Mouse (Mus musculus): Measurements from ENCODE around the gene Nodal. TPM values are rescaled to one million over a fixed set of nuclear protein-coding genes. Genes with fewer than 3 reads are reported as not detected.

Gene Nodal
- total and polyA plus RNA-seq, 3 experiments, result 0.13 TPM; not detected in 2

GRCm38 (mm10) chr10:61419146-61419545 lies 1.4 kb downstream of the Nodal start:
- H3K27me3 ChIP-seq (replicated peaks), result no peaks in the 10 kb centered on the region
- no peak overlapping the region for H3K27ac ChIP-seq (ENCODE audit: insufficient read depth, low read depth)
- TF ChIP-seq MAFK (IDR thresholded peaks at IDR 0.05; ENCODE audit: insufficient replicate concordance, low read length) (no peak), NRF1 (IDR thresholded peaks at IDR 0.05; ENCODE audit: low read depth, low read length) (no peak), POLR2AphosphoS2 (IDR thresholded peaks at IDR 0.05; ENCODE audit: low read depth, low read length) (no peak)
- peaks cover 7 to 8% of the 10 kb centered on the region in 2 experiments for H3K4me1 ChIP-seq (ENCODE audit: control insufficient read depth in 1 of 2, insufficient read depth in 2 of 2)
- H3K79me2 ChIP-seq (replicated peaks; ENCODE audit: control insufficient read depth, extremely low read depth, insufficient read depth, poor library complexity, severe bottlenecking), result no peaks in the 10 kb centered on the region
- H3K9me3 ChIP-seq (replicated peaks; ENCODE audit: low read length), result no peaks in the 10 kb centered on the region
- no peak overlapping the region for H3K4me3 ChIP-seq (replicated peaks in 1 of 3; ENCODE audit: low read depth in 2 of 3, low read length in 2 of 3, poor library complexity in 1 of 3)
- dilution Hi-C loops (cut with MboI; ENCODE audit: extremely low pct_ligation_motif_present, extremely low pct_unique_long_range_greater_than_20kb, low sequenced_read_pairs) (no loop called here), in situ Hi-C loops (cut with MboI; ENCODE audit: low pct_ligation_motif_present, low pct_unique_long_range_greater_than_20kb, low sequenced_read_pairs) (no loop called here)
- no peak for DNase-seq (ENCODE audit: extremely low read depth)
- H3K4me2 ChIP-seq (ENCODE audit: insufficient read depth, low read depth, poor library complexity, severe bottlenecking), result no peak overlapping the region
- H3K36me3 ChIP-seq (replicated peaks in 1 of 2; ENCODE audit: control insufficient read depth in 1 of 2, insufficient read depth in 1 of 2, low read length in 1 of 2), result no peaks in the 10 kb centered on the region
- H3K9ac ChIP-seq (ENCODE audit: insufficient read depth, low read depth), result no peak overlapping the region

DNA sequence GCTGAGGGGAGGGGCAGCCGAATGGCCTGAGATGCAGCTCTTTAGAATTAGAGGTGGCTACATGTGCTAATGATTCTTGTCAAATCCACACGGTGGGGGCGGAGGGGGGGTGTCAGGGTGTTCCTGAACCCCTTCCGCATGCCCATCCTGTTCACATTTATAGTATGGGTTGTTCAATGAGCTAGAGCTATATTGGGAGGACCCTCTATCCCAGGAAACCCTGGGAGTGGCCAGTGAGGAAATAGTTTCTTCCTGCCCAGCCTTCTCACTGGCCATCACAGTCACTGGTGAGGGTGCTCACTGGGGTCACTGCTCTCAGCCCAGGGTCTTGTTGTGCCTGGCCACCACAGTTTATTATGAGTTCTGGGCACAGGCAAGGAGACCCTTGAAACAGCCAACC lies 2.2 kb downstream of the Nodal start:
- Histone ChIP-seq H3K79me2 (replicated peaks; ENCODE audit: control insufficient read depth, extremely low read depth, insufficient read depth, poor library complexity, severe bottlenecking) (no peaks in the 10 kb centered on the region), H3K36me3 (replicated peaks in 1 of 2; ENCODE audit: control insufficient read depth in 1 of 2, insufficient read depth in 1 of 2, low read length in 1 of 2) (no peaks in the 10 kb centered on the region), H3K9ac (ENCODE audit: insufficient read depth, low read depth) (no peak overlapping the region), H3K4me2 (ENCODE audit: insufficient read depth, low read depth, poor library complexity, severe bottlenecking) (no peak overlapping the region), H3K27ac (ENCODE audit: insufficient read depth, low read depth) (no peak overlapping the region), H3K4me1 (ENCODE audit: control insufficient read depth in 1 of 2, insufficient read depth in 2 of 2) (peaks cover 5 to 10% of the 10 kb centered on the region in 2 experiments), H3K27me3 (replicated peaks) (no peaks in the 10 kb centered on the region), H3K4me3 (replicated peaks in 1 of 3; ENCODE audit: low read depth in 2 of 3, low read length in 2 of 3, poor library complexity in 1 of 3) (no peak overlapping the region), H3K9me3 (replicated peaks; ENCODE audit: low read length) (no peaks in the 10 kb centered on the region)
- DNase-seq (ENCODE audit: extremely low read depth), result no peak
- no peak for TF ChIP-seq SIN3A (IDR thresholded peaks at IDR 0.05; ENCODE audit: low read length)
- no peak for TF ChIP-seq UBTF (IDR thresholded peaks at IDR 0.05; ENCODE audit: low read depth, low read length)
- no peak for TF ChIP-seq NRF1 (IDR thresholded peaks at IDR 0.05; ENCODE audit: low read depth, low read length)
- TF ChIP-seq NELFE (IDR thresholded peaks at IDR 0.05; ENCODE audit: low read depth, low read length), result no peak
- no peak for TF ChIP-seq EP300 (IDR thresholded peaks at IDR 0.05; ENCODE audit: low read length)
- no peak for TF ChIP-seq IRF4 (IDR thresholded peaks at IDR 0.05; ENCODE audit: low read depth, low read length)
- in situ Hi-C loops (cut with MboI; ENCODE audit: low pct_ligation_motif_present, low pct_unique_long_range_greater_than_20kb, low sequenced_read_pairs), result no loop called here
- dilution Hi-C loops (cut with MboI; ENCODE audit: extremely low pct_ligation_motif_present, extremely low pct_unique_long_range_greater_than_20kb, low sequenced_read_pairs), result no loop called here

DNA sequence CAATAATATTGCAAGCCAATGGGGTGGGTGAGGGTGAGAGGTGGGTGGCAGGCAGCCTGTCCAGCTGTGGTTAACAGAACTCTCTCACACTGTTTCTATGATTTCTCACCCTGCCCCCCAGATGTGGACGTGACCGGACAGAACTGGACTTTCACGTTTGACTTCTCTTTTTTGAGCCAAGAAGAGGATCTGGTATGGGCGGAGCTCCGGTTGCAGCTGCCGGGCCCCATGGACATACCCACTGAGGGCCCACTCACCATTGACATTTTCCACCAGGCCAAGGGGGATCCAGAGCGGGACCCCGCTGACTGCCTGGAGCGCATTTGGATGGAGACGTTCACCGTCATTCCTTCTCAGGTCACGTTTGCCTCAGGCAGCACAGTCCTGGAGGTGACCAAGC lies 5.1 kb downstream of the Nodal start:
- peak overlapping the region in 1 of 3 experiments; percentile 15 for H3K4me3 ChIP-seq (replicated peaks in 1 of 3; ENCODE audit: low read depth in 2 of 3, low read length in 2 of 3, poor library complexity in 1 of 3)

More for the DNA sequence above, 5.1 kb downstream of the Nodal start:
- H3K4me1 ChIP-seq (ENCODE audit: control insufficient read depth in 1 of 2, insufficient read depth in 2 of 2), result peaks cover 5 to 10% of the 10 kb centered on the region in 2 experiments
- DNase-seq (ENCODE audit: extremely low read depth), result no peak
- dilution Hi-C loops (cut with MboI; ENCODE audit: extremely low pct_ligation_motif_present, extremely low pct_unique_long_range_greater_than_20kb, low sequenced_read_pairs), result no loop called here
- in situ Hi-C loops (cut with MboI; ENCODE audit: low pct_ligation_motif_present, low pct_unique_long_range_greater_than_20kb, low sequenced_read_pairs), result no loop called here
- no peak for TF ChIP-seq MYC (IDR thresholded peaks at IDR 0.05; ENCODE audit: low read depth, low read length)
- TF ChIP-seq SMC3 (IDR thresholded peaks at IDR 0.05; ENCODE audit: low read depth, low read length), result no peak
- no peak for TF ChIP-seq MAFK (IDR thresholded peaks at IDR 0.05; ENCODE audit: insufficient replicate concordance, low read length)
- TF ChIP-seq BHLHE40 (IDR thresholded peaks at IDR 0.05; ENCODE audit: low read depth, low read length), result 0 out of 2 replicates have a peak, but pooled peaks have one; percentile 25
- TF ChIP-seq SIN3A (IDR thresholded peaks at IDR 0.05; ENCODE audit: low read length), result no peak
- TF ChIP-seq POLR2A (IDR thresholded peaks at IDR 0.05; ENCODE audit: low read depth, low read length), result no peak
- TF ChIP-seq IRF4 (IDR thresholded peaks at IDR 0.05; ENCODE audit: low read depth, low read length), result peak; percentile 47
- peak; percentile 11; the same call in 1 of the 2 replicates for TF ChIP-seq TCF12 (IDR thresholded peaks at IDR 0.05; ENCODE audit: low read depth, low read length)
- H3K27me3 ChIP-seq (replicated peaks), result no peaks in the 10 kb centered on the region
- H3K36me3 ChIP-seq (replicated peaks in 1 of 2; ENCODE audit: control insufficient read depth in 1 of 2, insufficient read depth in 1 of 2, low read length in 1 of 2), result peaks cover 0 to 1% of the 10 kb centered on the region in 2 experiments
- H3K9ac ChIP-seq (ENCODE audit: insufficient read depth, low read depth), result no peak overlapping the region
- no peaks in the 10 kb centered on the region for H3K79me2 ChIP-seq (replicated peaks; ENCODE audit: control insufficient read depth, extremely low read depth, insufficient read depth, poor library complexity, severe bottlenecking)
- no peaks in the 10 kb centered on the region for H3K9me3 ChIP-seq (replicated peaks; ENCODE audit: low read length)
- H3K27ac ChIP-seq (ENCODE audit: insufficient read depth, low read depth), result no peak overlapping the region
- H3K4me2 ChIP-seq (ENCODE audit: insufficient read depth, low read depth, poor library complexity, severe bottlenecking), result peak overlapping the region; percentile 4; the same call in 1 of the 2 replicates

Data from CH12.LX (cell line).